Mouse (Mus musculus) kidney, postnatal 14 days (tissue): ENCODE measurements at regions not wholly inside any gene's neighbourhood (a gene's known extent, or its start where the extent isn't known, plus 50 kb on each side); places are given as distances from the start of the nearest gene placed in this dataset.
"Not testable (repeated sequence)": the region's sequence is repeated elsewhere in the genome, so short reads cannot be mapped to it uniquely, and the experiment has no call there.

Source experiments
- DNase-seq: peaks from one replicate; pipeline ENCODE4 v3.0.0; 2022; ENCODE audit warnings: mixed read lengths

DNA sequence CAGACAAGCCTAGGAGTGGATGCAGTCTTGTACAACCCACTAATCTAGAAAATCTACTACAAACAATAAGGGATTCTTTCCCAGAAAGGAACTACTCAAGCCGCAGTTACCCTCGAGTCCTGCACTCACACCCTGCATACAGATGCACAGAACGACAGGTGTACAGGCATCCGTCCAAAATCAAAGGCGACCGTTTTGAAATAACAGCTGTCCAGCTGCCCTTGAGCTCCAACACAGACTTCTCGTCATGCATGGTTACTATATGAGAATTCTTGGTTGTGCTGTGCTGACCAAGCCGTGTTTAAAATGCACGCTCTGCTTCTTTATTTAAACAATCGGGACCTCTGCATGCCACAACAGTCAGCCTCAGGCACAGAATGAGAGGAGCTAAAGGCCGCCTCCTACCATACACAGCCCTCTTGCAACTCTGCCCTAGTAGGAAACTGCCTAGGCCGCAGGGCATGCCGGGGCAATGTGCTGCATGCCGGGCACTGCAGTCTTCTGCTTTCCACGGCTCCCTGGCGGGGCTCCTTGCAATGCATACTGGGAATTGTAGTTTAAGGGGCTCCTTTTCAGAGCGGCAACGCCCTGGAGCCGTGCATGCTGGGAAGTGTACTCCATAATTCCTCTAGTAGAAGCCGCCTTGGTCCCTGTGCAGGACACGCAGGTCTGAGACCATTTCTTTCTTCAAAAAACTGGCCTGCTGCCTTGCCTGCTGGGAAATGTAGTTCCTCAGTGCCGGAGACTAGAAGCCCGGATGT lies 237.4 kb upstream of the Myt1l start:
- DNase-seq = peak; percentile 97

GRCm38 (mm10) chr12:29297984-29298383 lies 230.2 kb upstream of the Myt1l start:
- DNase-seq = no peak

DNA sequence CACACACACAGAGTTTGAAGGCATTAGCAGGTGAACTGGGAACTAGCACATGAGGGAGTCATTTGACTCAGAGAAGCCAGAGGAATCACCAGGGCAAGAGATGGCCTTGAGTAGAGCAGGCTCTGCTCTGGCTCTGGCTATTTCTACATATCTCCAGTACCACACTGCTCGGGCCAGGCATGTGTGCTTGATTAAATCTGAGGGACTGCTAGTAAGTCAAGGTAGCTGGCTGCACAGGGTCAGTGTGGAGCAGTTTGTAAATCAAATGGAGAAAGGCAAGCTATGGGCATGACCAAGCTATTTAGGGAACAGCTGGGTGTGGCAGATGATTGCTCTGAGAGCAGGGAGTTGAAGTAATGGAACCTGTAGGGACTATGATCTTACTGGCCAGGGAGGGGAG lies 212.5 kb upstream of the Myt1l start:
- no peak for DNase-seq

DNA sequence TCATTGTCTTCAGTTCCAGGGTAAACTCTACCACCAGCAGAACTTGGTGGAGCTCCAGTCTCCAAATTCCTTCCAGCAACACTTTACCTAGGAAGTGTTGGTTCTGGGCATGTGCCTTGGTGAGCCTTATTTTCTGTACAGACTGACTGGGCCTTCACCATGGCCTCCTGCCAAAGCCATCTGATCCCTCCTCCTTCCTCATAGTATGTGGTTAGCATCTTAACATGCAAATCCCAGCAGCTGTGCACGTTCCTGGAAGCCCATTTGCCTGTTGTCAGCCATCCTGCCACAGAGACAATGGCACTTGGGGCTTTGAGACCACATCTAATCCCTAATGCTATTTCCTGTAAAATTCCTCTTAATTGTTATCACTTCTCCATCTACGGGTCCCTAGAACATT lies 206.7 kb upstream of the Myt1l start:
- no peak for DNase-seq

DNA sequence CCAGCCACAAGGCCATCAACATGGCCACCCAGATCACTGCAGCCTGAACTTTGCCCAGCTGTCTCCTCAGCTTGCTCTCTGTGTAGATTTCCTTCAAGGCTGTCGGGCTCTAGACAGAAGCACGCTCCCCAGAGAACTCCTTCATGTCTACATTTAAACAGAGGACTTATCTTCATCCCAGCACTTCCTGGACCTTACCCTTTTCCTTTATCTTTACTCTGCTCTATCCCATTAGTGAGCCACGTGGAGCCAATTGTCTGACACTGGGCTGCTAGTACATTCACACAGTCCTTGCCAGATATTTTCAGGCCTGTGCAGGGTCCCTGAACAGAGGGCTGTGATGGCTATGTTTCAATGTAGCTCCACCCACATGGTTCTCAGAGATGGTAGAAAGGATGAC lies 204.7 kb upstream of the Myt1l start:
- no peak for DNase-seq

DNA sequence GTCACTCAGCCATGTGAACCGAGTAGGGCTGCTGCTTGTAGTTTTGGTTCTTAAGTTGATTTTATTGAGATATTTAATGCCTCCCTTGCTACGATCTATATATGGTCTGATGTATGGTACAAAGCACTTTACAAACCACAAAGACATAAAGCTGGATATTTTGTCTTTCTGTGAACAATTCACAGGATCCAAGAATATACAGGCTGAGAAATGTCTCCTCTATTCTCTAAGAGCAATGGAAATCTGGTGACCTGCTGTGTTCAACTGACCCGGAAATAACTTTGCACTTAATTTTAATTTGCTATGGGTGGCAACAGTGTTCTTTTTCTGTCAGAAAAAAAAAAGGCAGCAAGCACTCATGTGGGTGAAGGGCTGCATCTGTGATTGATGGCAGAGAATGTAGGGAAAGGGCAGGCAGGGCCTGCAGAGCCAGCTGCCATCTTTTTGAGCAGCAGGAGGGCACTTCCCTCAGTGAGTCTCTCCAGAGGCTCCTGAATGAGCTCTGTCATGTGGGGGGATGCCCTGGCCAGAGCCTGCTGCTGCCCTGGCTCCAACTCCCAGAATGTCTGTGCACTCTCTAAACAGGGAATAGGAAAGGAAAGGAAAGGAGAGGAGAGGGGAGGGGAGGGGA lies 192.2 kb upstream of the Myt1l start:
- no peak for DNase-seq

GRCm38 (mm10) chr12:29337336-29337735 lies 190.8 kb upstream of the Myt1l start:
- no peak for DNase-seq

- DNase-seq = no peak
These were observed 186.7 kb upstream of the Myt1l start for GRCm38 (mm10) chr12:29341388-29341995.

GRCm38 (mm10) chr12:29343147-29343852 lies 184.9 kb upstream of the Myt1l start:
- no peak for DNase-seq

- DNase-seq = no peak
These were observed 179.5 kb upstream of the Myt1l start for GRCm38 (mm10) chr12:29348698-29349097.

DNA sequence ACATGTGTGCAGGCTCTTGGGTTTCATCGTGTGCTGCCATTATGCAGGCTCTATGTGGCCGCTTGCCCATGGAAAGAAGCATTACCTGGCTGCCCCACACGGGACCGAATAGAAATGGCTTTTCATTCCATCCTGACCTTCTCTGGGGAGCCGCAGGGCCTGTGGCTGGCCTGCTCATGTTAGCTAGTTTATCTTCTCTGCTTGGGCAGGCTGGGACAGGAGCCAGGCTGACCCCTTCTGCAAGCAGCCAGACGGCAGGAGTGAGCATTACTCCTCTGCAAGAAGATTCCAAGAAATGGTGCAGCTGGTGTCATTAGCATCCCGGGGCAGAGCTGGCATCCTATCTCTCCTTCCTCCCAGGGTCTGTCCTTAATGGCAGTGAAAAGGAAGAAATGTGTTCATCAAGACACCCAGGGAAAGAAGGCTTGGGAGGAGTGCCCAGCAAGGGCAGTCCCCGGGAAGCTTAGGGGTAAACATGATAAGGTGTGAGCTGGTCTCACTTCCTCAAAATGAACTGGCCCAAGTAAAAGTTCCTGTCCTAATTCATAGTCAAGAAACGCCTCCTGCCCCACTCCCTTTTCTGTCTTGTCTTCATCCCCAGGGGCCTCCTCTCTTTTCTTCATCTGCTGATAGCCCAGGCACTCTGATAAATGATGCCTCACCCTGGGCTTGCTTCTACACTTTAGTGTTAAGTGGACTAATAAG lies 178.9 kb upstream of the Myt1l start:
- DNase-seq = no peak

- DNase-seq = no peak
These were observed 174.2 kb upstream of the Myt1l start for GRCm38 (mm10) chr12:29353777-29354496.

DNA sequence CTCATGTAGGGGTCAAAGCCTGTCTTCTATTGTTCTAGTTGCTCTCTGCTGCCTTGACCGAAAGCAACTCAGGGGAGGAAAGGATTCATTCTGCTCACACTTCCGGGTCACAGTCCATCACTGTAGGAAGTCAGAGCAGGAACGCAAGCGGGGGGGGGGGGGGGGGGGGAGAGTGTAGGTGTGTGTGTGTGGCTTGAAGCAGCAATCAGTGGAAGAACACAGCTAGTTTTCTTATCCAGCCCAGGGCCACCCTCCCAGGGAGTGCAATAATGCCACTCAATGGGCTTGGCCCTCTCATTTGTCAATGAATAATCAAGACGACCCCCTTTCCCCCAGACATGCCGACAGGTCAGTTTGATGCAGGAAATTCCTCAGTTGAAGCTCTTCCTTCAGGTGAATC lies 173.4 kb upstream of the Myt1l start:
- DNase-seq = no peak

GRCm38 (mm10) chr12:29356681-29357397 lies 171.3 kb upstream of the Myt1l start:
- no peak for DNase-seq

DNA sequence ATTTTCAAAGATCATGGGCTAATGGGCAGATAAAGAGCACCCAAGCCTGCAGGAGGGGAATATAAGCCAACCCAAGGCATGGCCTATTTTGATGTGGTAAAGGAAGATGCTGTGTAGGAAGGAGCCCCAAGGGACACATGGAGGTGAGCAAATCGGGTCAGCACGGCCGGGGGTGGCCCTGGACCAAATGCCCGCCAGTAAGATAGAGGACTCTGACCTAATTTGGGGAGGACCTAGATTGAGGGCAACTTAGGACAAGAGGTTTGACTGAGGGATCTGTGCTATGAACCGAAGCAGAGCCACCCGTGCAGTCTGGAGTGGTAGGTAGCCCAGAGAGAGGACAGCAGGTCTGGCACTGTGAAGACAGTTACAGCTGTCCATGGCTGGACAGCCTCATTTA lies 166.9 kb upstream of the Myt1l start:
- no peak for DNase-seq

DNA sequence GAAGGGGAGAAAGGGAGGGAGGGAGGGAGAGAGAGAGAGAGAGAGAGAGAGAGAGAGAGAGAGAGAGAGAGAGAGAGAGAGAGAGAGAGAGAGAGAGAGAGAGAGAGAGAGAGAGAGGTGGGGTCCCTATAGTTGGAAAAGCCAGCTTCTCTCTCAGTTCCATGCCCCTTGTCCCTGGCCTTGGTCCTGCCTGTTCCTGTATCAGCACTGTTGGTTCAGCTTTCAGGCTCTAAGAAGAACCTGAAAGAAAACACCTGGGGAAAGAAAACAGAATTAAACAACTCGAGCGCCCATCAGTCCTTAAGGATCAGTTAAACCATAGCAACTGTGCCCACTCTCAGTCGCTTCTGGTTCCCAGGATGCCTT lies 160.5 kb upstream of the Myt1l start:
- DNase-seq = not testable (repeated sequence)

DNA sequence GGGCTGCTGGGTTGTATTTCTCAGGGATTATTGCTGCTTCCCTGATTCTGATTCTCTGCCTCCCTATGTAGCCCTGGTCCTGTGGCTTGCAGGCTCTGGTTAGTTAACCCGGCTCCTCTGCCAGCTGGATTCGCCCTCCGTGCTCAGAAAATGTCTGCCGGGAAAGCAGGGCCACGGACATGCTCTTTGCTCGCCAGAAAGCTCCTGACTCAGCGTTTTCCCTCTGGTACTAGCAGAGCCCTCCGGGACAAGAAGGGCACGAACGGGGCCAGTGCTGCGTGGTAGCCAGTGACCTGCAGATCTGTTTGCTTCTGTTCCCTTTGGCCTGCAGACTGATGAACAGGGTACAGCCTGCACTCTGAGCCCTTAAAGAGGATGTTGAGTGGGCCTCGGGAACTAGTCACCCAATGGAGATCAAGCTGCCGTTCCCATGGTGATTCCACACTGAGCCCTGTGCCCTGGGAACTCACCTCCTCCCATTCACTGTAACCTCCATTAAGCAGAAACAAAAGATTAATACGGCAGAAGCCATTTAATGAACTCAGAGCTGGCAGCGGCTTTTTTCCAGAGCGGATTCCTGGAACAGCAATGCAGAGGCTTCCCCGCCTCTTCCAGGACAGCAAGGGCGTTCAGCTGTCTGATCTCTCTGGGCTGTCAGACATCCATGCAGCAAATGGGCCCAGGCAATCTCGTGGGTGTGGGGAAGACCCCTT lies 159.9 kb upstream of the Myt1l start:
- peak; percentile 45 for DNase-seq

DNA sequence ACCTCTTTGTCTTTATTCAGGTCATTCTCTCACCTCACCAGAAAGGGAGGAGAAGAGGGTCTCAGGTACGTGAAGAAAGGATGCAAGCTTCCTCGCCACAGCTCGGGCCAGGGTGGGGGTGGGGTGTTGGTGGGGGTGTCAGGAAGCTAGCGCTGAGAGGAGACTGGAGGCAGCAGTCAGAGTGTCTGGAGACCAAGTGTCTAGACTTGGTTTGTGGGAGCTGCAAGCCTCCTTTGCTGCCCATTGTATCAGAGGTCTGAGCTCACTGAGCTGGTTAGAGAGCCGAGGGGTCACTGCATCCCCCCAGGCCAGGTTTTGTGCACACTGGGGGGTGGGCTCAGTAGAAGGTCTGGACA lies 159.4 kb upstream of the Myt1l start:
- DNase-seq = no peak

- DNase-seq = no peak
These were observed 136.4 kb upstream of the Myt1l start for GRCm38 (mm10) chr12:29391756-29392155.

GRCm38 (mm10) chr12:29394271-29394670 lies 133.9 kb upstream of the Myt1l start:
- DNase-seq = no peak

DNA sequence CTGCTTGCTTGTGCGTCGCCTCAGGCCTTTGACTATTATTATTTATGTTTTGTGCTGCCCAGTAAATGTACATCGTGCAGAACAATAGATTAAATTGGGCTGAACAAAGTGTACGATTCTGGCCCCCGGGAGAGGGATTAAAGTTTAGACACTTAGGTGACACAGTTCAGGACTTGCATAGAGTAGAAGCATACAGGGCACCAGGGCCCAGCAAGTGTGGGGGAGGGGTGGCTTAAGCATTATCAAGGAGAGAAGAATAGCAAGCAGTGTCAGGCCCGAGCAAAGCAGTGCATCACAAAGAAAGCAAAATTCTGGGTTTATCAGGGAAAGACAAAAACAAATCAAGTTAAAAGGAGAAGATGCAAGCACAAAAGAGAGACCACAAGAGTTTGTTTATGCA lies 133.3 kb upstream of the Myt1l start:
- DNase-seq = no peak
